Mouse (Mus musculus): ENCODE results near the gene Alox12e.

DNA sequence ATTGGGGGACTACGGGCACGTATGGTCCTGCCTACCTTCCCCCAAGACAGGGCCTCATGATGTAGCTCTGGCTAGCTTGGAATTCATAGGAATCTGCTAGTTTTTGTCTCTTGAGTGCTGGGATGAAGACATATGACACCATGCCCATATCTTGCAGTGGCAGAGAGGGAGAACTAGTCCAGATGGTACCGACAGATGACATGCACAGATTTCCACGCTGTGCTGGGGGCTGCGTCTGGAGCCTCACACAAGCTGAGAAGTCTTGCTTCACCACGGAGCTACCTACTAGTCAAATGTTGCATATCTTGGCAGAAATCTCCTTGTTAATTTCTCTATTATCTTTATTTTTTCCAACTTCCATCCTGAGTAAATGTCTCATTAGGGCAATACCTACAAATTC, 28.5 kb downstream of the Alox12e start:
- TF ChIP-seq POLR2A (IDR thresholded peaks at IDR 0.05; ENCODE audit: borderline replicate concordance, extremely low read depth, low read depth, low read length), result no peak
- TF ChIP-seq CTCF (IDR thresholded peaks at IDR 0.05; ENCODE audit: insufficient read depth, low read length), result no peak

Data from lung, adult 2 months (tissue).